Comparison of ENCODE assay signal across 8 mouse cellular contexts in genomic region chr10:89400674-89401336, GRCm38 (mm10). TPM values are rescaled to one million over a fixed set of nuclear protein-coding genes. Genes with fewer than 3 reads are reported as not detected.
DNase-seq lines count a peak whose midpoint lies in the region; ATAC-seq and TF ChIP-seq lines count a peak whose summit lies in the region.

No protein-coding gene starts in this region.

- 89% methylated on average over 19 of the region's 19 CpGs for WGBS in midbrain, embryonic 10.5 days

- peaks cover 5% of the 10 kb centered on the region for H3K4me1 ChIP-seq in midbrain, embryonic 10.5 days

- H3K9me3 ChIP-seq in midbrain, embryonic 10.5 days (replicated peaks), result peaks cover 3% of the 10 kb centered on the region; the same call in 1 of the 2 replicates

- DNase-seq in layer of hippocampus, adult 2 months (ENCODE audit: low spot score in 2 of 2), result no peak
- no peak for DNase-seq in layer of hippocampus, adult 9-11 months
- DNase-seq in brain, adult 2 months (ENCODE audit: low read depth, low spot score), result peak; percentile 82
- DNase-seq in gastrocnemius, adult 18-20 months (ENCODE audit: low spot score), result peak; percentile 42
- DNase-seq in ovary, adult 18-20 months (ENCODE audit: low spot score), result peak; percentile 28
- DNase-seq in spleen, postnatal 36 days (ENCODE audit: low spot score in 2 of 2), result no peak
- DNase-seq in midbrain, embryonic 10.5 days (ENCODE audit: low spot score), result no peak

- no peak for TF ChIP-seq CTCF in layer of hippocampus, adult 2 months (conservative IDR thresholded peaks at IDR 0.05)

- peak overlapping the region; percentile 39; the same call in 1 of the 2 replicates for H3K4me3 ChIP-seq in layer of hippocampus, adult 2 months
- no peak overlapping the region for H3K4me3 ChIP-seq in midbrain, embryonic 10.5 days

- no peaks in the 10 kb centered on the region for H3K27me3 ChIP-seq in midbrain, embryonic 10.5 days (ENCODE audit: low read depth, poor library complexity, severe bottlenecking)

- no peak for ATAC-seq in activated CD4-positive, CD25-positive, alpha-beta regulatory T cell, adult 4 months

- no peaks in the 10 kb centered on the region for H3K36me3 ChIP-seq in midbrain, embryonic 10.5 days

- peak overlapping the region; percentile 4; the same call in 1 of the 2 replicates for H3K27ac ChIP-seq in layer of hippocampus, adult 2 months
- no peak overlapping the region for H3K27ac ChIP-seq in midbrain, embryonic 10.5 days (replicated peaks)

RNA-seq across cellular contexts. Expression of gene Gas2l3, which starts 43.0 kb away (rescaled TPM):
- total RNA-seq in layer of hippocampus, adult 2 months (2021), result 1 to 10 TPM; 1.9 to 2.0 TPM
- 1 to 10 TPM in 1 of 2 experiments, under 1 TPM in 1; 0.88 to 2.0 TPM for total RNA-seq in gastrocnemius, adult 18-20 months (2021)
- 1 to 10 TPM; 3.0 to 4.0 TPM for polyA plus RNA-seq in activated CD4-positive, CD25-positive, alpha-beta regulatory T cell, adult 4 months (2017; shearing (Covaris generic))
- polyA plus RNA-seq in midbrain, embryonic 10.5 days (2016; fragmentation: Nextera tagmentation; extraction: Ambion mirVana), result 18.7 and 19.4 TPM in 2 replicates

RNA-seq across cellular contexts. Expression of gene Ano4, which starts 56.2 kb away (rescaled TPM):
- 10 to 100 TPM; 17.5 to 19.7 TPM for total RNA-seq in layer of hippocampus, adult 2 months (2021)
- total RNA-seq in gastrocnemius, adult 18-20 months (2021), result under 1 TPM; 0.48 to 0.69 TPM
- polyA plus RNA-seq in activated CD4-positive, CD25-positive, alpha-beta regulatory T cell, adult 4 months (2017; shearing (Covaris generic)), result not detected
- 0.44 and 0.89 TPM in 2 replicates for polyA plus RNA-seq in midbrain, embryonic 10.5 days (2016; fragmentation: Nextera tagmentation; extraction: Ambion mirVana)

Comparison
In these comparisons a context has a peak if more than half of its experiments do, and no peak if none do; other contexts are left out.
1. DNase-seq: peak in brain, adult 2 months (single experiment), gastrocnemius, adult 18-20 months (single experiment) and ovary, adult 18-20 months (single experiment); none in layer of hippocampus, adult 2 months (0 of 2), layer of hippocampus, adult 9-11 months (single experiment), spleen, postnatal 36 days (0 of 2) and midbrain, embryonic 10.5 days (single experiment).
2. RNA of gene Ano4, which starts 56.2 kb away (total RNA-seq): 17.5 to 19.7 TPM in layer of hippocampus, adult 2 months; 0.48 to 0.69 TPM in gastrocnemius, adult 18-20 months; every median in the first group is over 10 times any median in the second.